Mouse (Mus musculus) heart, embryonic 14.5 days (tissue): ENCODE results near the gene Gm21972. TPM values are rescaled to one million over a fixed set of nuclear protein-coding genes. Genes with fewer than 3 reads are reported as not detected.

ENCODE experiments used
- ATAC-seq: fragments of 200-750 bp; cut with Nextera tagmentation; 2 replicates; pipeline ENCODE4 v1.8.0; 2017; ENCODE audit warnings: low read depth, moderate TSS enrichment; ENCODE audit not compliant: insufficient number of reproducible peaks, insufficient read depth, low FRiP score
- H3K27ac ChIP-seq, 2 experiments: fragments of 200-500 bp in 1 of 2; fragments of 300-500 bp in 1 of 2; sonication (generic) in 1 of 2; replicated peaks in 1 of 2; 2 replicates each; pipeline ENCODE4 v1.5.1; 2012 to 2014; ENCODE audit warnings: low read depth in 2 of 2, low read length in 2 of 2, control low read depth in 1 of 2, mild to moderate bottlenecking in 1 of 2, mixed read lengths in 1 of 2; ENCODE audit not compliant: control insufficient read depth in 1 of 2, insufficient read depth in 1 of 2
- H3K27me3 ChIP-seq: fragments of 300-500 bp; sonication (generic); 2 replicates; pipeline ENCODE4 v1.6.1; 2014; ENCODE audit warnings: mild to moderate bottlenecking, low read length, control low read depth; ENCODE audit not compliant: control insufficient read depth, insufficient read depth
- H3K36me3 ChIP-seq: fragments of 300-500 bp; sonication (generic); 2 replicates; pipeline ENCODE4 v1.6.1; 2014; ENCODE audit warnings: mild to moderate bottlenecking, control low read depth, low read length, mixed read lengths; ENCODE audit not compliant: control insufficient read depth, insufficient read depth
- H3K4me1 ChIP-seq, 2 experiments: fragments of 200-500 bp in 1 of 2; fragments of 300-500 bp in 1 of 2; sonication (generic) in 1 of 2; 2 replicates each; pipeline ENCODE4 v1.6.1; 2012 to 2014; ENCODE audit warnings: low read length in 2 of 2, control low read depth in 1 of 2, mixed read lengths in 1 of 2; ENCODE audit not compliant: control insufficient read depth in 2 of 2, insufficient read depth in 2 of 2
- H3K4me2 ChIP-seq: fragments of 300-500 bp; sonication (generic); 2 replicates; pipeline ENCODE4 v1.6.1; 2014; ENCODE audit warnings: mild to moderate bottlenecking, low read length
- H3K4me3 ChIP-seq, 2 experiments: fragments of 200-500 bp in 1 of 2; fragments of 300-500 bp in 1 of 2; sonication (generic) in 1 of 2; 2 replicates each; pipeline ENCODE4 v1.5.1; 2012 to 2014; ENCODE audit warnings: low read length in 2 of 2, mild to moderate bottlenecking in 2 of 2, control low read depth in 1 of 2, low read depth in 1 of 2, moderate library complexity in 1 of 2; ENCODE audit not compliant: control insufficient read depth in 1 of 2, insufficient read depth in 1 of 2
- H3K9ac ChIP-seq: fragments of 300-500 bp; sonication (generic); 2 replicates; pipeline ENCODE4 v1.6.1; 2014; ENCODE audit warnings: mild to moderate bottlenecking, low read length
- H3K9me3 ChIP-seq: fragments of 300-500 bp; sonication (generic); 2 replicates; pipeline ENCODE4 v1.6.1; 2016; ENCODE audit warnings: low read length, control low read depth; ENCODE audit not compliant: control insufficient read depth
- WGBS: fragments of 180-500 bp; shearing (Covaris S2); extraction: QIAGEN DNeasy Blood & Tissue Kit; methylation state at CpG from one replicate; pipeline ENCODE4 v1.1.7; 2014; 5-methylcytosine and 5-hydroxymethylcytosine counted together
- polyA plus RNA-seq: library from polyadenylated mRNA; unstranded; fragments of >200 nt; fragmentation: Nextera tagmentation; extraction: Ambion mirVana; gene quantifications from 2 replicates; pipeline ENCODE4 v1.2.1, GENCODE M21; 2014

The Gm21972 gene
- polyA plus RNA-seq, 1 experiment from 2014 or later, result not detected

GRCm38 (mm10) chr1:86160479-86160878 is 27.0 kb downstream of the Gm21972 start:
- no peak overlapping the region for H3K27ac ChIP-seq
- WGBS, result 91% methylated on average over 5 of the region's 5 CpGs
- no peak for ATAC-seq
- no peak overlapping the region for H3K4me2 ChIP-seq
- no peaks in the 10 kb centered on the region for H3K9me3 ChIP-seq
- no peak overlapping the region for H3K4me3 ChIP-seq
- H3K9ac ChIP-seq, result no peak overlapping the region
- 0 out of 4 replicates have a peak, but pooled peaks cover 0 to 2% of the 10 kb centered on the region in 2 experiments for H3K4me1 ChIP-seq
- H3K27me3 ChIP-seq, result no peaks in the 10 kb centered on the region
- peaks cover 46% of the 10 kb centered on the region for H3K36me3 ChIP-seq

- no peak for ATAC-seq
- no peaks in the 10 kb centered on the region for H3K27me3 ChIP-seq
- 0 out of 4 replicates have a peak, but pooled peaks cover 0 to 2% of the 10 kb centered on the region in 2 experiments for H3K4me1 ChIP-seq
- H3K4me2 ChIP-seq, result no peak overlapping the region
- H3K9me3 ChIP-seq, result no peaks in the 10 kb centered on the region
- H3K4me3 ChIP-seq, result no peak overlapping the region
- WGBS, result 55% methylated on average over 5 of the region's 5 CpGs
- H3K36me3 ChIP-seq, result peaks cover 46% of the 10 kb centered on the region
- H3K9ac ChIP-seq, result no peak overlapping the region
- H3K27ac ChIP-seq, result 0 out of 4 replicates have a peak overlapping the region, but pooled peaks of 1 of the 2 experiments have one; percentile 28
Measured at GRCm38 (mm10) chr1:86161061-86161460, 27.6 kb downstream of the Gm21972 start.

- Histone ChIP-seq H3K27ac (no peak overlapping the region), H3K4me3 (no peak overlapping the region), H3K4me2 (no peak overlapping the region), H3K9ac (no peak overlapping the region), H3K36me3 (peaks cover 33% of the 10 kb centered on the region), H3K27me3 (no peaks in the 10 kb centered on the region), H3K9me3 (no peaks in the 10 kb centered on the region), H3K4me1 (no peaks in the 10 kb centered on the region)
- no peak for ATAC-seq
- 87% methylated on average over 5 of the region's 5 CpGs for WGBS
Measured at GRCm38 (mm10) chr1:86174602-86175001, 41.2 kb downstream of the Gm21972 start.

- no peaks in the 10 kb centered on the region for H3K27me3 ChIP-seq
- no peak for ATAC-seq
- no peak overlapping the region for H3K9ac ChIP-seq
- H3K9me3 ChIP-seq, result no peaks in the 10 kb centered on the region
- no peaks in the 10 kb centered on the region for H3K4me1 ChIP-seq
- no peak overlapping the region for H3K27ac ChIP-seq
- H3K4me2 ChIP-seq, result no peak overlapping the region
- H3K4me3 ChIP-seq, result no peak overlapping the region
- peaks cover 30% of the 10 kb centered on the region for H3K36me3 ChIP-seq
- 86% methylated on average over 2 of the region's 2 CpGs for whole genome bisulfite sequencing
Measured at GRCm38 (mm10) chr1:86176066-86176465, 42.6 kb downstream of the Gm21972 start.

GRCm38 (mm10) chr1:86178462-86179253 is 45.2 kb downstream of the Gm21972 start:
- 0 out of 2 replicates have a peak, but pooled peaks have one; percentile 33 for ATAC-seq
- H3K4me1 ChIP-seq, result no peaks in the 10 kb centered on the region
- H3K9me3 ChIP-seq, result no peaks in the 10 kb centered on the region
- H3K9ac ChIP-seq, result no peak overlapping the region
- no peak overlapping the region for H3K27ac ChIP-seq
- no peak overlapping the region for H3K4me3 ChIP-seq
- peaks cover 18% of the 10 kb centered on the region; the same call in 1 of the 2 replicates for H3K36me3 ChIP-seq
- WGBS, result 44% methylated on average over 7 of the region's 7 CpGs
- no peak overlapping the region for H3K4me2 ChIP-seq
- no peaks in the 10 kb centered on the region for H3K27me3 ChIP-seq

GRCm38 (mm10) chr1:86182004-86182709 is 48.7 kb downstream of the Gm21972 start:
- no peak overlapping the region for H3K9ac ChIP-seq
- no peak overlapping the region for H3K4me2 ChIP-seq
- H3K27me3 ChIP-seq, result no peaks in the 10 kb centered on the region
- no peak overlapping the region for H3K27ac ChIP-seq
- H3K4me1 ChIP-seq, result no peaks in the 10 kb centered on the region
- no peaks in the 10 kb centered on the region for H3K9me3 ChIP-seq
- H3K36me3 ChIP-seq, result peaks cover 4% of the 10 kb centered on the region; the same call in 1 of the 2 replicates
- no peak overlapping the region for H3K4me3 ChIP-seq
- 68% methylated on average over 5 of the region's 5 CpGs for WGBS
- no peak for ATAC-seq

- H3K4me2 ChIP-seq, result no peak overlapping the region
- no peak for ATAC-seq
- H3K27me3 ChIP-seq, result no peaks in the 10 kb centered on the region
- WGBS, result 79% methylated on average over 4 of the region's 4 CpGs
- H3K36me3 ChIP-seq, result no peaks in the 10 kb centered on the region
- H3K9ac ChIP-seq, result no peak overlapping the region
- H3K4me1 ChIP-seq, result no peaks in the 10 kb centered on the region; a peak in 1 of 4 replicates
- no peak overlapping the region for H3K27ac ChIP-seq
- H3K4me3 ChIP-seq, result no peak overlapping the region
- no peaks in the 10 kb centered on the region for H3K9me3 ChIP-seq
Measured at GRCm38 (mm10) chr1:86183577-86184263, 50.3 kb downstream of the Gm21972 start.
